Mouse (Mus musculus) layer of hippocampus, adult 9-11 months (tissue): ENCODE results near the gene Gm14137.
A peak's percentile ranks its signal among the peaks of the same experiment; 100 is the strongest.

Experiments
- DNase-seq: peaks from one replicate; pipeline ENCODE4 v3.0.0; 2022

The Gm14137 gene

DNA sequence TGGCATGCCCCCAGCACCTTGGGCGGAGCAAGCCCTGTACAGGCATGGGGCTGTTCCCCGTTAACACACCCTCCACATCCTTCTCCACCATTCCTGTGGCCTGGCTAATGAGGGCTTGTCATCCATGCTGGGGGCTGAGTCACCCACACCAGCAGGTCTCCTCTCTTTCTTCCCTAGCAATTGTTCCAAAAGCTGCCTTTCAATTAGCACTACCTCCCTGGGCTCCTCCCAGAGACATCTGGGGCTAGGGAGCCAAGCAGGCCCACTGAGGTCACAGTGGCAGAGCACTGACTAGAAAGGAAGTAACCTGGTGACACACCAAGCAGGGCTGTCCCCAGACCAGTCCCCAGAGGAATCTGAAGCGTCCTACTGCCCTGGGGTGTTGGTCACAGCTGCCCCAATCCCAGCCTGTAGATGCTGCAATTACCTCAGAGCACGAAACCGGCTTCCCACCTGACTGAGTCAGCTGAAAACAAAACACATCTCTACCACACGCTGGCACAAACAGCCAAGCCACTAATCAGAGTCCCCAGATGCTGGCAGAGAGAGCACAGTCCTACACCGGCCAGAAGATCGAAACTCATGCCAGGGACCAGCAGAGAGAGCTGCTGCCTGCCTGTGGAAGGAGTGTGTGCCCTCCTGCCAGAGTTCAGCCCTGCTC is at the start of gene Gm14137:
Gene Gm14137 (plus strand): TSS at position 519 of the 661 bp plus-strand sequence.
- DNase-seq: no peak

DNA sequence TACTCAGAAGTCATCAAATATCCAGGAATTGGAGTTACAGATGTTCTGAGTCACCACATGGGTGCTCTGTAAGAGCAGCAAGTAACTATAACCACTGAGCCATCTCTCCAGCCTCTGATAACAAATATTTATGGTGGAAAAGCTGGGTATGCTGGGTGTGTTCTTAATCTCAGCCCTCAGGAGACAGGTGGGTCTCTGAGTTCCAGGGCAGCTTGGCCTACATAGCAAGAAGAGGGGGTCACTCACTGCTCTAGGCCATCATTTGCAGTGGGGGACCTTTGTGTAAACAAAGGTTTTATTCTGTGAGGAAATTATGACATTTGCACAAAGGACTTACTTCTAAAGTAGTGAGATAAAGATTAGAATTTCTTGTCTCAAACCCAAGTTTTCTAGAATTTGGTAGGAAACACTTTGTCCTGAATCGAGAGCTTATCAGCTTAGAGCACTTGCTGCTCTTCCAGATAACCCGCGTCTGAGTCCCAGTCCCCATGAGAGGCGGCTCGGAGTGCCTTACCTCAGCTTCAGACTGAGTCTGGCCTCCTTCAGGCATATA is 37.9 kb upstream of the Gm14137 start:
- DNase-seq: no peak

DNA sequence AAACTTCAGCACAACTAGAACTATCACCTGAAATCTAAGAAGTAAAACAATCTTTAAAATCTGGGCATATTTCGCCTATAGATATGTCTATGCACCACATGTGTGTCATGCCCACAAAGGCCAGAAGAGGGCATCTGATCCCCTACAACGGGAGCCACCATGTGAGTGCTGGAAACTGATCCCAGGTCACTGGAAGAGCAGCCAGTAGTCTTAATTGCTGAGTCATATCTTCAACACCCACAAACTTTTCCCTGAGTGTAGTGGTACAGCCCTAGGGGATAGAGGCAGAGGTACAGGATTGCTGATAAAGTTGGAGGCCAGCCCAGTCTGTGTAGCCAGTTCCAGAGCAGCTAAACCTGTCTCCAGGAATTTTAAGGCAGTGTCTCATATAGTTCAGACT is 29.1 kb upstream of the Gm14137 start:
- DNase-seq: no peak

DNA sequence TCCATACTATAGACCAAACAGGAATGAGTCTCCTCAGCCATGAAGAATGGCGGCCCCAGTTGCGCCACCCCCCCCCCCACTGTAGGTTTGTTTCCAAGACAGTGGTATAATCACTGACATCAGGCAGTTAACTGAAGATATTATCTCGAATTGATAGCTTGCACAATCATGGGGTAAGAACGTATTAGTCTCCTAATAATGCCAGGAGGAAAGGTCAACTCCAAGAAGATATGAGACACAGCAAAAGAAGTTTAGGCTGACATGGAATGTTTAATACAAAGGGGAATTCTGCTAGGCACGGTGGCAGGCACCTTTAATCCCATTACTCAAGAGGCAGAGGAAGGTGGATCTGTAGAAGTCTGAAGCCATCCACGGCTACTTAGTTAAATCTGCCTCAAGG is 27.9 kb upstream of the Gm14137 start:
- no peak for DNase-seq

DNA sequence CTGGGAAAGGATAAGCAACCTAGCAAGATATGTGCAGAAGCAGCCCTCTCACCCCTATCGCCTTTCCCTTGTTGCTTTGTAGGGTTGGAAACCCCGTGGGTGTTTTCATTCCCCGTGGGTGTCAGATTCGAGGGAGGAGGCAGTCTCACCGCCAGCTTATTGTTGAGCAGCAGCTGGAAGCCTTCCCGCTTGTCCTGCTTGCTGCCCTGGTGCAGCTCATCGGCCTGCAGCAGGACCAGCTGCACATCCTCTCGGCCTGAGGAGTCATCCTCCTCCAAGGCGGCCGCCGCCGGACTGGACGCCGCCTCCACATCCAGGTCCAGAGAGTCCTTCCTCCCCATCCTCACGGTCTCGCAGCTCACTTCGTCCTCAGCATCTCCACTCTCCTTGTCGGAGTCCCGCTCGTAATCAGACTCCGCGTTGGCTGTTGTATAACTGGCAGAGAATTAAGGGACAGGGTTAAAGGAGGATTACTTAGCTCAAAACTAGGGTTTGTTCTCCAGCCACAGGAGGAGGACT is 27.1 kb upstream of the Gm14137 start:
- no peak for DNase-seq

DNA sequence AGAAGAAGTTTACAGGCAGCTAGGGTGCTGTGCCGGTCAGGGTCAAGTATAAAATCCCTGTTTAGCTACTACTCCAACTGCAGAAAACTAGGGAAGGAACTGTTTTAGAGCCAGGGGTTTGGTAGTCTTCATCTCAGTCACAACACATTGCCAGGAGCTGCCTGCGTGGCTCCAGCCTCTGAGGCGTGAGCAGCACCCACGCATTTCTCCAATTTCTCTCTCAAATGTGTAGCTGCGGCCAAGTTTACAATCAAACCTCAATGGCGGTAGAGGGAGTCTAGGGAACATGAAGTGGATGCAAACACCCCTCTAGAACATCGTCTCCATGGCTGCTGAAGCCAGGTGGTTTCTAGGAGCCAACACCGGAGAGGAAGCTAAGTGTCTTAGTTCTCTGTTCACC is 26.5 kb upstream of the Gm14137 start:
- no peak for DNase-seq

DNA sequence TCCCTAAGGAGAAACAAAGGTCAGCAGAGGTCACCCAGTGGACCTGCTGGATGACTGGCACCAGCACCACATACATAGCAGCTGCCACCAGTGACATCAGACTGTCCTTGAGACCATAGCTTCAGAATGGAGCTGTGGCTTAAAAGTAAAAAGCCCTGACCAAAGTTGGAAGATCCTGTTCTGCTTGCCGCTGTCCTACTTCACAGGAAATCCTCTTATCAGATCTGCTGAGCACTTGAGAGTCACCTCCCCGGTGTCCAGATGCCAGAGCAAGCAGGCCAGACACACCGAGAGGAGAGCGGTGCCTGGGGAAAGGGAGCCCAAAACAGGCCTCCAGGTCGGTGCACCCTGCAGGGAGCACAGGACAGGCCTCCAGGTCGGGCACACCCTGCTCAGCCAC is 22.1 kb upstream of the Gm14137 start:
- no peak for DNase-seq

DNA sequence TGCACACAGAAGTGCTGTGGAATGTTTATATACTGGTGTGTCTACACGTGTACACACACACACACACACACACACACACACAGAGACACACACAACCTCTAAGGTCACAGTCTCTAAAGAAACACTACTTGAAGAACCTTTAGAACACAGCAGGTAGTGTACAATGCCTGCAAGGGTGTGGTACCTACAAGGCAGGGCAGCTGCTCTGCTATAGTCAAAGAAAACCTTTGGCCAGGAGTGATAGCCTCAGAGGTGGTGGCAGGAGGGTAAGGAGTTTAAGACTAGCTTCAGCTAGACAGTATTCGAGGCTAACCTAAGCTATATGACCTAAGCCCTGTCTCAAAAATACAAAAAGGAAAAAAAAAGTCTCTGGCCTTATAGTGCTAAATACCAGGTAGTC is 19.6 kb upstream of the Gm14137 start:
- no peak for DNase-seq

DNA sequence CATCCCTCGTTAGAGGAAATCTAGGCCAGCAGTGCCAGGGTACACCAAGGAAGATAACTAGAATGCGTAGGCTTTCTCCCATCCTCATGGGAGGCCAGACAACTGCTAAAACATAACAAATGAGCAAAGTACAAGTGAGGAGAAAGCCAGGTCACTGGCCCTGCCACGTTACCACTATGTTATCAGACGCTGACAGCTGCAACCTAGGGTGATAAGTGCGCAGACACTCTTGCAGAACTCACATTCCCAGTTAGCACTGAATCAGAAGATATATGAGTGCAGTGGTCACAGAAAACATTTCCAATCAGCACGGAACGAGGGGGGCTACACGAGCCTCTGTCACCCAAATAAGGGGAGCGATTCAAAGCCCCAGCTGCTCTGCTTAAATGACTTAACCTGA is 18.9 kb upstream of the Gm14137 start:
- no peak for DNase-seq

DNA sequence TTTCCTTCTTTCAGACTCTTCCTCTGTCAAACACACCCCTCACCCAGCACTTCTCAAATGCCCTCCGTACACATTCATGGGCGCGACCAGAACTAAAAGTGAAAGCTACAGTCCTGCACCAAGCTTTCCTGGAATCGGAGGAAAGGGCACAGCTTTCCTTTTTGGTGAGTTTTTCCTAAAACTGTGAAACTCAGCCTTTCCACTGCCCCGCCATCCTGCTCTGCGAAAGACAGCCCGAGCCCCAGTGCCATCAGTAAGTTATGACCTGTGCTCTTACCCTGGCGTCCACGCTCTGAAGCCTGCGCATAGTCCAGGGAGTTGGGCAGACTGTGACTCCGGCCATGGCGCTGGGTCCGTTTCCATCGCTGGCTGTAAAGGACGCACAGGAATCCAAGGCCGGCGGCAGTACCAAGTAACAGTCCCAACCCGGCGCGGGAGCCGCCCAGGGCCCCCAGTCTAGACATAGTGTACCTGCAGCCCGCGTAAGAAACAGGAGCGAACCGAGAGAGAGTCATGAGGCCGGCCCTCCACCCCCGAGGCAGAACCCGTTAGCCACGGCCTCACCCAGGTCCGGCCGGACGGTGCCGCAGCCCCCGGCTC is 18.1 kb upstream of the Gm14137 start:
- no peak for DNase-seq

DNA sequence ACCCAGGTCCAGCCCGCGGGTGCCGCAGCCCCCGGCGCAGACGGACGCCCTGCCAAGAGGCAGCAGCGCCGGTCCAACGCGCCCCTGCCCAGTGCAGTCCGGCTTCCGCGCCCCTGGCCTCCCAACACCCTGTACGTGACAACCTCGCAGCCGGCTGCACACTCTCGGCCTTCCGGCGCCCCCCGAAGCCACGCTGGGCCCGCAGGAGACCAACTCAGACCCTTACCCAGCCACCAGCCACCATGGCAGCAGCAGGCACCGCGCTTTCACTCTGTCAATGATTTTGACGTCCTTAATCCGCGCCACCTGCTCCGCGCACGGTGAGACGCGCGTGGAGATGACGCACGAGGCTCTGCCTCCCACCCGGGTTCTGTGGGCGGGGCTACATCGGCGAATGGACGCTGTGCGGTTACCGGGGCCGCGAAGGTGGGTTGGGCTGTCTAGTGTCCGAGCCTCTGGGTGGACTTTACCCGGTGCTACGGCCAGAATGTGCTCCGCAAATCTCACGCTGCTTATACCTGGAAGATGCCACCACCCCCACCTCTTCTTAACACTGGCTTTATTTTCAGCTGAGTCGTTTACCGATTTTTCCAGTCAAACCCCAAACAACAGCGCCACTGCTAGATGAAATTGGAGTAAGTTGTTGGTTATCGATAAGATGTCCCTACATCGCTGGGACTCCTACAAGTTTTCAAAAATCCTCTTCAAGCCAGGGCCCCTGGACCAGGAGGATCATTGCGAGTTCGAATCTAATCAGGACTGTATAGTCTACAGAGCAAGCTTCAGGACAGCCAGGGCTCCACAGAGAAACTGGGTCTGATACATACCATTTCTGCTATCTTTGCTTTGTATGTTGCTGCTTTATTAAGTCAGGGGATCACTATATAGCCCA is 17.4 kb upstream of the Gm14137 start, which contains the start of gene Rmdn3:
Gene Rmdn3 (minus strand): TSS at position 354 of the 892 bp plus-strand sequence.
- peak; percentile 96 for DNase-seq

DNA sequence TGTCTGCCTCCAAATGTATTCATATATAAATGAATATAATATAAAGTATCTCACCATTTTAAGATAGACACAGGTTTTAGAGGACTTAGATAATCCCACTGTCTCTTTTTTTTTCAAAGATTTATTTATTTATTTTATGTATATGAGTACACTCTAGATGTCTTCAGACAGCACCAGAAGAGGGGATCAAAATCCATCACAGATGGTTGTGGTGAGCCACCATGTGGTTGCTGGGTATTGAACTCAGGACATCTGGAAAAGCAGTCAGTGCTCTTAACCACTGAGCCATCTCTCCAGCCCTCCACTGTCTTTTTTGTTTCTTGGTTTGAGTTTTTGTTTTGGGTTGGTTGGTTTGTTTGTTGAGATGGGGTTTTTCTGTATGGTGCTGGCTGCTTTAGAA is 16.5 kb upstream of the Gm14137 start:
- no peak for DNase-seq

DNA sequence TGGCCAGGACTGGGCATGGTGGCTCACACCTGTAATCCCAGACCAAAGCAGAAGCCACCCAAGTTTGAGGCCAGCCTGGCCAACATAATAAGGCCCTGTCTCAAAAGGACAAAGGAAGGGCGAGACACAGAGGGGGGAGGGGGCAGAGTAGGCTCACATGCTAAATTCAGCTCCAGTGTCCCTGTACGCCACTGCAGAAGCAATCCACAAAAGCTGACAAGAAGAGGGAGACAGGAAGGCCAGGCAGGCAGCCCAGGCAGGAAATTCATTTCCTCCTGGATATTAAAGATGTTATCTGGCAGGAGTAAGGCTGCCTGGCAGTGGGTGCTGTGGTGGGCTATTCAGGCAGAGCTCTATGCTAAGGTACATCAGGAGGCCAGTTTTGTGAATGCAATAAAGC is 13.1 kb upstream of the Gm14137 start:
- DNase-seq: no peak

DNA sequence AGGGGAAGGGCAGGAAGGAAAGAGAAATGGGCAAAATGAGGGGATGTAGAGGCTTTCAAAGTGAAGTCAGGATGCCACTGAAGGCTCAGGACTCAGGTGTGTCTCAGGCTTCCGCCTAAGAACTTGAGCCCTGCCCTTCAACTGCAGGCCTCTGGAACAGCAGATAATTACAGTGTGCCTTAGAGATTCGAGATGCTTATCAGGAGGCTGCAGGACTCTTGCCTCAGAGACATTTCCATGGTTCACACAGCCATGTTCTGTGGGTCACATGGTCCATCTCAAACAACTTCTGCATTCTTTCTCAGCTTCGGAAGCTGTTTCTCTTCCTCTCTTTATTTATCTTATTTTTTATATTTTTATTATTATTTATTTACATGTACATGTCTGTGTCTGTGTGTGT is 11.2 kb upstream of the Gm14137 start:
- DNase-seq: no peak

DNA sequence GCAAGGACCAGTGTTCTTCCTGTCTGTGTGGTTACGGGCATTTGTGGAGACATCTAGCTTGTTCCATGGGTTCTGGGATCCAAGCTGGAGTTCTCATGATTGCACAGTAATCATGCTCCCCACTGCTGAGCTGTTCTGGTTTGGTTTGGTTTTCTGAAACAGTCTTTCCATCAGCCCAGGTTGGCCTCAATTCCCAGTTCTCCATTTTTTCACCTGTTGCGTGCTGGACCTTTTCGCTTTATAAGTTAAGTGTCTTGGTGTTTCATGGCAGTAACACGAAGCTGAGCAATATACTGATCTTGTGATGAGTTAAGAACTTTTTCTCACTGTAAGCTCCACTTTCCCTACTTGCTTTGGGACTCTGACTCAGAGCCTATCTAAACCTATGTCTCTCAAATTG is 10.3 kb upstream of the Gm14137 start:
- DNase-seq: no peak

DNA sequence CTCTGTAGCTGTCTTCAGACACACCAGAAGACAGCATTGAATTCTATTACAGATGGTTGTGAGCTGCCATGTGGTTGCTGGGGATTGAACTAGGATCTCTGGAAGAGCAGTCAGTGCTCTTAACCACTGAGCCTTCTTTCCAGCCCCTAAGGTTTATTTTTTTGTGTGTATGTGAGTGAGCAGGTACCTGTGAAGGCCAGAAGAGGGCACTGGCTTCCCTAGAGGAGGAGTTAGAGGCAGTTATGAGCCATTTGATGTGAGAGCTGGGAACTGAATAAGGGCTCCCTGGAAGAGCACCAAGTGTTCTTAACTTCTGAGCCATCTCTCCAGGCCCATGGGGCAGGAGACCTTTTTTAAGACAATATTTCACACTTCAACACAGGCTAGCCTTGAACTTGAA is 8.9 kb upstream of the Gm14137 start:
- DNase-seq: no peak

DNA sequence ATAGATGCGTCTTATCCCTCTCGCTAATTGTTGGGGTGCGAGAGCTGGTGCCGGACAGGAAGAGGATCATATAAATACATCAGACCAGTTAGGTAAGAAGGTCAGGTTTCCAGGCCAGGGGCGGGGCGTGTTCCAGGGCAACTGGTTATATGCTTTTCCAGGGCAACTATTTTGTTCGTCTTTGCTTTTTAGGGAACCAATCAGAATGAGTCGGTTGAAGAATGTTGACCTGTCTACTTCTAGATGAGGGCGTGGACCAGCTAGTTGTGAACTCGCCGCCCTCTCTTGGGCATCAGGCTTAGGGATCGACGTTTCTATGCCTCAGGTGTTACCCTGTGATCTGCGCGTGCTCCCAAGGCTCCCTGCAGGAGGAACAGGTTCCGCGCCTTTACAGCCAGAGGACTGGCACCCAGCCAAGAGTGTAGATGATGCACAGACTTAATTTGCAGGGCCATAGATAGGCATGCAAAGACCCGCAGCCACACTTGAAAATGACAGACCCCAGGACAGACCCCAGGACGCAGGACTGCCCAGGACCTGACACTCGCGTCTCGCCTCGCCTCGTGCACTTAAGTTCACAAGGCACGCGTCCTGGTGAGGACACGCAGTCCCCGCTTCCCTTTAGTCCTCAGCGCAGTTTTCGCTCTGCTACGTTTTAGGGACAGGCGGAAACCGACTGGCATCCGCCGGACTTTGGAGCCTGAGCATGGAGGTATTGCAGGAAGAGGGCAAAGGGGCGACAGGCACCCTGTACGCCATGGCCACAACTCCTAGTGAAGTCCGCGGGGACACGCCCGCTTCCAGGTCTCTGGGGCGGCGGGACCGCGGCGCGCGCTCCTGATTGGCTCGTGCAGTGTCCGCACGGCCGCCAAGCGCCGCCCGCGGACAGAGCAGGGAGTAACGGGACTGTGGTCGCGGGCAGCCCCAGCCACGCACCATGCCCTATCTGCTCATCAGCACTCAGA is 7.1 kb upstream of the Gm14137 start, which contains the start of gene Gchfr:
Gene Gchfr (plus strand): TSS at position 873 of the 965 bp plus-strand sequence.
- no peak for DNase-seq

DNA sequence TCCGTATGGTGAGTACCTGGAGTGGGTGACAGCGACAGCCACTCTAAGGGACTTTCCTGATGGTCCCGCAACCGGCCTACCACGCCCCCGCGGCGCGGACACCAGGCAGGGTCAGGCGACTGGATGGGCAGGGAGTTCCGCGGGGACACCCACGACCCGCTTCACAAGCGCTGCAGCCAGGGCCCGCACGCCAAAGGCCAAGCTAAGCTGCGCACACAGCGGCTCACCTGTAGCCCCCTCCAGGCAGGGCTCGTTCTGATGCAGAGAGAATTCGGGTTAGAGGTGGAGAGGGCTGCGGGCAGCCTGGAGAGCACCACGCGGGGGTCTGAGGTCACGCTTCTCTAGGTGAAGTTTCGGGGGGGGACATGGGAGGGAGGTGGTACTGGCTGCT is 6.4 kb upstream of the Gm14137 start:
- DNase-seq: no peak

DNA sequence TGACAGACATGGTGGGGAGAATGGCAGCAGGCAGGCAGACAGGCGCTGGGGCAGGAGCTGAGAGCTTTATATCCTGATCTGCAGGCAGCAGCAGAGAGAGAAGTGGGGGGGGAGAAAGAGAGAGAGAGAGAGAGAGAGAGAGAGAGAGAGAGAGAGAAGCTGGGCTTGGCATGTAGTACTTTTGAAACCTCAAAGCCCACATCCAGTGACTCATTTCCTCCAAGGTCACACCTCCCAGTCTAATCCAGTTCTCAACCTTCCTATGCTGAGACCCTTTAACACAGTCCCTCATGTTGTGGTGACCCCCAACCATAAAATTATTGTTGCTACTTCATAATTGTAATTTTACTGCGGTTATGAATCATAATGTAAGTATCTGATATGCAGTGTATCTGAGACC is 4.0 kb upstream of the Gm14137 start:
- DNase-seq: no peak

DNA sequence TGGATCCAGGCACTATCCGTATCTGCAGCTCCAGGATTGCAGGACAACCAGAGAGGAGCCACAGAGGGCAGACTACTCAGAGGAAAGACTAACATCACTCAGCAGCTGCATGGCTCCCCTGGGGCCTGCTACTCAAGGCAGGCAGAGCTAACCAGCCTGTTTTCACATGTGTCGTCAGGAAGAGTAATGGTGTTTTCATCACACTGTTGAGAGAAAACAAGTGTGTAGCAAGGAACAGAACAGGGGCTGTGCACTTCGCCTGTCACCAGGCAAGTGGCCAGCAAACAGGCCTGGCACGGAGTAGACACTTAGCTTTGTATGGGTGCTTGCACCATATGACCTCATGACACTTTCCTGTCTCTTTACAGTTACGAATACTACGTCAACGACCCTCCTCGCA is 2.7 kb upstream of the Gm14137 start:
- DNase-seq: no peak

DNA sequence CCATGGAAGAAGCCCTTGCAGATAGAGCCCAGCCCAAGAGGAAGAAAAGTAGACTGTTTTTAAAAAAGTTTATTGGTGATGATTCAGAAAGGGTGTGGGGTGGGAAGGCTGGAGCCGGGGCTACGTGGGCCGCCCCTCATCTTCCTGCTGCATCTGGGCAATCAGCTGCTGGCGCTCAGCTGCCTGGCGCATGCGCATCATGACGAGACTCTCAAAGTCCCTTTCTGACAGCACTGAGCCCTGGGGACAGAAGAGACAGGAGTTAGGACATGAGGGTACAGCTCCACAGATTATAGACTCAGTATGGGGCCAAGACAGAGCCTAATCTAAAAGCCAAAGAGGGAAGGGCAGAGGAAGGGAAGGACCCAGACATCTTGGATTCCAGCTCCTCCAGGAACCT is 1.9 kb upstream of the Gm14137 start:
- DNase-seq: no peak
